Mouse (Mus musculus): ENCODE results near the gene Xxylt1.

- TF ChIP-seq POLR2A (IDR thresholded peaks at IDR 0.05; ENCODE audit: control insufficient read depth in 1 of 2, insufficient read depth in 1 of 2, low read depth in 1 of 2, low read length in 2 of 2, poor library complexity in 1 of 2) (no peak), EP300 (IDR thresholded peaks at IDR 0.05; ENCODE audit: low read depth in 1 of 2, low read length in 2 of 2) (no peak), CTCF (IDR thresholded peaks at IDR 0.05 in 2 of 3, conservative IDR thresholded peaks at IDR 0.05 in 1 of 3; ENCODE audit: control insufficient read depth in 1 of 3, insufficient read depth in 1 of 3, low read depth in 2 of 3, low read length in 3 of 3, poor library complexity in 1 of 3, severe bottlenecking in 1 of 3) (no peak), NELFE (IDR thresholded peaks at IDR 0.05; ENCODE audit: low read depth, low read length) (no peak)
Observed at GRCm38 (mm10) chr16:31101352-31101751, 20.1 kb upstream of the Xxylt1 start.

All from MEL (cell line).